Mouse (Mus musculus) heart, embryonic 13.5 days (tissue): ENCODE measurements around the gene Dynll2. TPM values are rescaled to one million over a fixed set of nuclear protein-coding genes. Genes with fewer than 3 reads are reported as not detected.

Experiments used
- ATAC-seq: fragments of 200-750 bp; cut with Nextera tagmentation; 2 replicates; pipeline ENCODE4 v1.8.0; 2017; ENCODE audit warnings: moderate TSS enrichment; ENCODE audit not compliant: insufficient number of reproducible peaks, low FRiP score, low TSS enrichment; ENCODE audit errors: extremely low read depth
- H3K27ac ChIP-seq: fragments of 300-500 bp; sonication (generic); replicated peaks from 2 replicates; pipeline ENCODE4 v1.5.1; 2015; ENCODE audit warnings: moderate library complexity, mild to moderate bottlenecking, inconsistent platforms
- H3K27me3 ChIP-seq: fragments of 300-500 bp; sonication (generic); replicated peaks from 2 replicates; pipeline ENCODE4 v1.6.1; 2015; ENCODE audit warnings: mild to moderate bottlenecking, inconsistent platforms
- H3K36me3 ChIP-seq: fragments of 300-500 bp; sonication (generic); 2 replicates; pipeline ENCODE4 v1.6.1; 2015; ENCODE audit warnings: mild to moderate bottlenecking, inconsistent platforms
- H3K4me1 ChIP-seq: fragments of 300-500 bp; sonication (generic); 2 replicates; pipeline ENCODE4 v1.6.1; 2015; ENCODE audit warnings: inconsistent platforms
- H3K4me2 ChIP-seq: fragments of 300-500 bp; sonication (generic); 2 replicates; pipeline ENCODE4 v1.6.1; 2015; ENCODE audit warnings: inconsistent platforms, mild to moderate bottlenecking, moderate library complexity
- H3K4me3 ChIP-seq: fragments of 300-500 bp; sonication (generic); 2 replicates; pipeline ENCODE4 v1.5.1; 2015; ENCODE audit warnings: moderate library complexity, mild to moderate bottlenecking, inconsistent platforms
- H3K9ac ChIP-seq: fragments of 300-500 bp; sonication (generic); 2 replicates; pipeline ENCODE4 v1.6.1; 2015; ENCODE audit warnings: inconsistent platforms, mild to moderate bottlenecking, moderate library complexity
- H3K9me3 ChIP-seq: fragments of 300-500 bp; sonication (generic); 2 replicates; pipeline ENCODE4 v1.6.1; 2016; ENCODE audit warnings: inconsistent platforms
- WGBS: fragments of 180-500 bp; shearing (Covaris S2); methylation state at CpG from one replicate; pipeline ENCODE4 v1.1.7; 2015; ENCODE audit warnings: mixed read lengths; 5-methylcytosine and 5-hydroxymethylcytosine counted together
- polyA plus RNA-seq: library from polyadenylated mRNA; unstranded; fragments of >200 nt; fragmentation: Nextera tagmentation; extraction: Ambion mirVana; gene quantifications from 2 replicates; pipeline ENCODE4 v1.2.1, GENCODE M21; 2015

Gene Dynll2
- 19.1 and 19.7 TPM in 2 replicates for polyA plus RNA-seq

DNA sequence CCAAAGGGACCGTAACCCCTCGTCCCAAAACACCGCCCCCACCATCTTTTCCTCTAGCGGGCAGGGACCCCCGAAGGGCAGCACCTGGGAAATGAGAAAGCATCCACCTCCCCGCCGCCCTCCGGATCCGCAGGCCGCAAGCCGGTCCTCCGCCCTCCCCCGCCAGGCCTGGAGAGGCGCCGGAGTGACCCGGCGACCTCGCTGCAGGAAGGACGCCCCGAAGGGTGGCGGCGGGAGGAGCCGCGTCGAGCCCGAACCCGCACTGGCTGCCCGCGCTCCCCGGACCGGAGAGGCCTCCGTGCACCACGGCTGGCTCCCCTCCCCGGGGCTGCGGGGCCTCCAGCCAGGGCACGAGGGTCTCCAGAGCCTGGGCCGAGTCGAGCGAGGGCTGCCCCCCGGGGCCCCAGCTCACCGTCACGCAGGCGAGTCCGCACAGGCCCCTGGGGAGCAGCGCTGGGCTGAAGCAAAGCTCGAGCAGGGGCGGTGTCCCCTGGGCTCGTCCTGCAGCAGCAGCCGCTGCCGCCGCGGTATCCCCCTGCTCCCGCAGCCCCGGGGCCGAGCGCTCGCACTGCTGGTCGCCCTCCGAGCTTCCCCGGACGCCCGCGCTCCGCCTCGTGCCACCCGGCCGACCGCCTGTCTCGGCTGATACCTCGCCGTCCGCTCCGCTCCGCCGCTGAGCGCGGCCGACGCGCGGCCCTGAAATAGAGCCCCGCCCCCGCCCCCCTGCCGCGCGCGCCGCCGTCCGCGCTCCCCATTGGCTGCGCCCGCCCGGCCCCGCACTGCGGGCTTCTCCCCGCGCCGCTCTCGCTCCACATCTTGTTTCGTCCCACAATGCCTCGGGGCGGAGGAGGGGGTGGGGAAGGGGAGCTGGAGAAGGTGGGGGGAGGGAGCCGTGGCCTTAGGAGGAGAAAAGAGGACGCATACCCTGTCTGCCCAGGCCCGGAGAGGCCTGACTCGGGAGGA, at the start of gene Dynll2:
Gene Dynll2 (minus strand): TSS at position 703 of the 963 bp plus-strand sequence.
- peak within 1 kb of the TSS; percentile 85 for H3K4me3 ChIP-seq
- H3K27ac ChIP-seq, result peak within 1 kb of the TSS; percentile 94
- under 1% methylated on average over 101 of the region's 107 CpGs for whole genome bisulfite sequencing
- ATAC-seq, result peak; percentile 84
- peaks cover 26% of the 10 kb centered on the region for H3K36me3 ChIP-seq
- no peaks in the 10 kb centered on the region for H3K9me3 ChIP-seq
- H3K9ac ChIP-seq, result peak within 1 kb of the TSS; percentile 96
- peak within 1 kb of the TSS; percentile 76 for H3K4me2 ChIP-seq
- no peaks in the 10 kb centered on the region for H3K27me3 ChIP-seq
- peaks cover 34% of the 10 kb centered on the region for H3K4me1 ChIP-seq

DNA sequence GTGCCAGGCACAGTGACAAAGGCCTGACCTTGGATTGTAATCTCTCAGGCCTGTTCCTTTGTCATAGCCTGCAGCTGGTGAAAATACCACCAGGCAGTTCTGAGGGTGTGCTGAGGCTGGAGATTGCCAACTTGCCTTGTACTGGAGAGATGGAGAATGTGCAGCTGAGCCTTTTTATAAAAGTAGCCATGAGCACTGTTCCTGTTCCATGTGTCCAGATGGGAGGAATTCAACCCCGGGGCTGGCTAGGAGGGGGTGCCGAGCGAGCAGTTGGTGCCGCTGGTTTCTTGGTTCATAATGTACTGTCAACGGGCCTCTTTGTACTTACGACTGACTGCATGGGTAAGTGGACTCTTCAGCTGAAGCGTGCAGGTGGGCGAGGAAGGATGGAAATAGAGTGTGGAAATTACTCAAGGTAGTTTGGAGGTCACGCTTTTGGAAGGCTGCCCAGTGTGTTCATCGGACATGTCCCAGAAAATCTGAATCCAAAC, 49.5 kb upstream of the Dynll2 start:
- no peak overlapping the region for H3K4me3 ChIP-seq
- 48% methylated on average over 10 of the region's 10 CpGs for WGBS
- ATAC-seq, result no peak
- peak overlapping the region; percentile 58 for H3K9ac ChIP-seq
- peak overlapping the region; percentile 84 for H3K27ac ChIP-seq
- H3K9me3 ChIP-seq, result no peaks in the 10 kb centered on the region
- H3K4me1 ChIP-seq, result peaks cover 12% of the 10 kb centered on the region; the same call in 1 of the 2 replicates
- H3K27me3 ChIP-seq, result no peaks in the 10 kb centered on the region
- H3K4me2 ChIP-seq, result peak overlapping the region; percentile 17
- H3K36me3 ChIP-seq, result peaks cover 6% of the 10 kb centered on the region; the same call in 1 of the 2 replicates

DNA sequence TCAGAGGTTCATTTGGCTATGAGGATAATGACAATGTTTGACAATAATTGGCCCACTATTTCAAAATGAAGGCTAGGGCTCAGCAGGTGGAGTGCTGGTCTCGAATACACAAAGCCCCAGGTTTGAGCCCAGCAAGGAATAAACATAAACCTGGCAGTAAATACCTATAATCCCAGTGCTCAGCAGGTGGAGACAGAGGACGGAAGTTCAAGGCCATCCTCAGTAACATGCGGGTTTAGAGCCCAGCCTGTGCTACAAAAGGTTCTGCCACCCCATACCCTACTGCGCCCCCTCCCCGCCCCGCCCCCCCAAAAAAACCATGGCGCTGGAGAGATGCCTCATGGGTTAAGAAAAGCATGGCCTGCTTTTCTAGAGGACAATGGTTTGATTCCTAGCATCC, 48.6 kb upstream of the Dynll2 start:
- Histone ChIP-seq H3K27me3 (no peaks in the 10 kb centered on the region), H3K4me2 (no peak overlapping the region), H3K4me3 (no peak overlapping the region), H3K9ac (no peak overlapping the region), H3K36me3 (peaks cover 6% of the 10 kb centered on the region; the same call in 1 of the 2 replicates), H3K4me1 (peaks cover 15% of the 10 kb centered on the region; the same call in 1 of the 2 replicates), H3K27ac (no peak overlapping the region), H3K9me3 (no peaks in the 10 kb centered on the region)
- 76% methylated on average over 7 of the region's 7 CpGs for WGBS
- no peak for ATAC-seq

DNA sequence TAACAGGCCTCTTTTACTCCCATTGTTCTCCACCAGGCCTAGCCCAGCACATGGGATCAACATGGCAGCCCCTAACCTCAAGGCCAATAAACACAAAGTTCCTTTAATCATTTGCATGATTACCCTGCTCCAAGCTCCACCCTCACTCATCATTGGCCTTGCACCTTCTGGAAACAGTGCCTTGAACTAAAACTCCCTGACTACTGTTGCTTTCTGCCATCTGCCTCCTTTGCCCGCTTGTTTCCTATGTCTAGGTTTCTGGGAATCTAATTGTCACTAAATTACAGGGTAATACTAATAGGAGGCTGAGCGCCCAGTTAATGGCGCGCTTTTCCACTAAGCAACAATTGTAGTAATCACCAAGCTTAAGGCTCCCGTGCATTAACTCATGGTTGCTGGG, 44.4 kb upstream of the Dynll2 start:
- WGBS, result 91% methylated on average over 5 of the region's 5 CpGs
- H3K4me2 ChIP-seq, result no peak overlapping the region
- H3K9me3 ChIP-seq, result no peaks in the 10 kb centered on the region
- peaks cover 22% of the 10 kb centered on the region for H3K4me1 ChIP-seq
- no peak for ATAC-seq
- H3K27ac ChIP-seq, result no peak overlapping the region
- H3K4me3 ChIP-seq, result no peak overlapping the region
- H3K36me3 ChIP-seq, result peaks cover 6% of the 10 kb centered on the region; the same call in 1 of the 2 replicates
- H3K27me3 ChIP-seq, result no peaks in the 10 kb centered on the region
- no peak overlapping the region for H3K9ac ChIP-seq

DNA sequence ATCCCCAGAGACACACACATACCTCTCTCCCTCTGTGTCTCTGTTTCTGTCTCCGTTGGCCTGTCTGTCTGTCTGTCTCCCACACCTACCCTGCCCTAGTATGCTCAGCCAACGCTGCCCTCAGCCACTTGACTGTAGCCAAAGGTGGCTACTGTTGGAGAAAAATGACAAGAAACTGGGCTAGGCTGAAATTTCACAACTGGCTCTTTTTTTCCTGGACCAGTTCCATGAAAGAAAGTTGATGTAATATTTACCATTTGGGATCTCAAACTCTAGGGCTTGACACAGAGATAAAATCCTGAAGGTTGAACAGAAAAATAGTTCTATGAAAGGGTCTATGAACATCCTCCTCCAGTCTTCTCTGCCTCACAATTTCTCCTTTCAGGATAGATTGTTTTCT, 43.5 kb upstream of the Dynll2 start:
- Histone ChIP-seq H3K4me1 (peaks cover 18% of the 10 kb centered on the region), H3K9ac (no peak overlapping the region), H3K4me2 (no peak overlapping the region), H3K27me3 (no peaks in the 10 kb centered on the region), H3K9me3 (no peaks in the 10 kb centered on the region), H3K36me3 (peaks cover 6% of the 10 kb centered on the region; the same call in 1 of the 2 replicates), H3K27ac (no peak overlapping the region), H3K4me3 (no peak overlapping the region)
- 61% methylated on average over 2 of the region's 2 CpGs for WGBS
- ATAC-seq, result no peak

DNA sequence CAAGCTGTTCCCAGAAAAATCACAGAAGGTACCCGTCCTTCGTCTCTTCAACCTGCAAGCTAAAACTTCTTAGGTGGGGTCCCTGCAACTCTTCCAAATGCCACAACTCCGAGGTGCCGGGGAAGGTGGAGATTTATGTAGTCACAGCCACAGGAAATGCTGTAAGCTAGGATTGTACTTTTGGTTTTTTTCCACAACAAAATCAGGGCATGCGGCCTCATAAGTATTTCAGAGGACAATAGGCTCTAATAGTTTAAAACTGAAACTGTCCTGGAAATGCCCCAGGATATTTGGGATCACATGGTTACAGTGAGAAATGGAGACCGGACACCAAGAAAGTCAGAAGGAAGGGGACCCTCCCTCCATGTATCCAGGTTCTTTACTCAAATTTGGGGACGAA, 42.9 kb upstream of the Dynll2 start:
- H3K9me3 ChIP-seq, result no peaks in the 10 kb centered on the region
- no peak overlapping the region for H3K4me2 ChIP-seq
- no peak overlapping the region for H3K9ac ChIP-seq
- no peak for ATAC-seq
- no peak overlapping the region for H3K4me3 ChIP-seq
- WGBS, result 82% methylated on average over 7 of the region's 7 CpGs
- peaks cover 18% of the 10 kb centered on the region for H3K4me1 ChIP-seq
- H3K27ac ChIP-seq, result no peak overlapping the region
- peaks cover 6% of the 10 kb centered on the region; the same call in 1 of the 2 replicates for H3K36me3 ChIP-seq
- no peaks in the 10 kb centered on the region for H3K27me3 ChIP-seq

DNA sequence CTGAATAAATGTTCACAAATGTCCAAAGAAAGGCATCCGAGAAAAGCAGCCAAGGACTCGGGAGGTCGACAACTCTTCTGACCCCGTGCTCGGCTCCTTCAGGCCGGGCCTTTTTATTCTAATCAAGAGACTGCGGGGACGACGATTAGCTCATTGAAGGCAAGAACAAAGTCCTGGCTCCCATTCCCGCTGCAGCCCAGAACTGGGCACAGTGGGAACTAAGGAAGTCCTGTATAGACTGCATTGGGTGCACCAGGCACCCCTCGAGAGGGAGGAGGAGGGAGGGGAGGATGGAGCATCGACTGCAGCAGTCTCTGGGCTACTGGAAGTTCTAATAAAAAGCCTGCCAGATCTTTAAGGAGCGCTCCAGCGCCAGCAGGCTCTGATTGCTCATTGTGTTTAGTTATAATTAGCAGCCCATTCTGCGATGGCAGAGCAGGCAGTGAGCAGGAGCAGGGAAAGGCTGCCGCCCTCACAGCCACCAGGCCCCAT, 40.9 kb upstream of the Dynll2 start:
- Histone ChIP-seq H3K4me2 (peak overlapping the region; percentile 41), H3K4me1 (peaks cover 18% of the 10 kb centered on the region), H3K9me3 (no peaks in the 10 kb centered on the region), H3K36me3 (no peaks in the 10 kb centered on the region), H3K27me3 (no peaks in the 10 kb centered on the region), H3K27ac (peak overlapping the region; percentile 36), H3K9ac (peak overlapping the region; percentile 61), H3K4me3 (no peak overlapping the region)
- no peak for ATAC-seq
- 15% methylated on average over 16 of the region's 16 CpGs for WGBS

DNA sequence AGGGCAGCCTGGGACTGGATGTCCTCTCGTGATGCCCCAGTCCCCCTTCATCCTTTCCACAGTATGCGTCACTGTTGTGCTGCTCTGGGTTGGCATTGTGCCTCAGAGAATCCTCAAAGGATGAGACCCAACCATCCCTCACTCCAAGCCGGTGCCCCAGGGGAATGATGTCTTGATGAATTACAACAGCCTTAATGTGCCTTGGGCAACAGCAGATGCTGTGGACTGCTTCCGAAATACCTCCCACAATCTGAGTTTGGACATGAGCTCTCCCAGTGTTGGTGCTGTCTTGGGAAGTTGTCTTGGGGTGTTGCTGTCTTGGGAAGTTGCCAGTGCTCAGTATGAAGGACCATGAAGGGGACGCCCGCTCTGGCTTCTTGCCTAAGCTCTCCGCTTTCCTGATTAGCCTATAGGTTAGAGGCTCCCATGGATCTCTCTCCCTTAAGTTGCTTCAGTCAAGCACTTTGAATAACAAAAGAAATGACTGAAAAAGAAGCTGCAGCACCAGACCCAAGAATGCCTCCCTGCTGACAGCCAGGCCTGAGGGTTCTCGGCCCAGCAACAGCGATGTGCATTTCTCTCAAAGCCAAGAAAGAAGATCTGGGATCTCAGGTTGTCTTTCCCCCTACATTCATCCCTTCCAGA, 40.2 kb upstream of the Dynll2 start:
- WGBS, result 71% methylated on average over 9 of the region's 9 CpGs
- no peaks in the 10 kb centered on the region for H3K36me3 ChIP-seq
- no peak for ATAC-seq
- H3K9me3 ChIP-seq, result no peaks in the 10 kb centered on the region
- peaks cover 18% of the 10 kb centered on the region for H3K4me1 ChIP-seq
- H3K27me3 ChIP-seq, result no peaks in the 10 kb centered on the region
- no peak overlapping the region for H3K4me2 ChIP-seq
- H3K9ac ChIP-seq, result no peak overlapping the region
- no peak overlapping the region for H3K27ac ChIP-seq
- H3K4me3 ChIP-seq, result no peak overlapping the region

DNA sequence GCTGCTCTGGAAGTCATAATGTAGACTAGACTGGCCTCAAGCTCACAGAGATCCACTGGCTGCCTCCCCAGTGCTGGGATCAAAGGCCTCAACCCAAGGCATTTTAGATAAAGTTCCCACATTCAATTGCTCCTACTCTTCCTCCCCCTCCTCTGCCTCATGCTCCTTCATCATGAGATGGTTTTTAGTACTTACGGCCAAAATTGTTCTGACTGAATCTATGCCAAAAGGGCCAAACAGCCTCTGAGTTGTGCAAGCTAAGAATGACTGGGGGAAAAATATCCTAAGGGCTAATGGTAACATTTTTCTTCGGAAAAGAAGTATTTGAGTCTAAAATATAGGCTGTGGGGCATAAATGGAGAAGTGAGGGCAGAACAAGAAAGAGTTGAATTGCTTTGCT, 36.6 kb upstream of the Dynll2 start:
- Histone ChIP-seq H3K9ac (no peak overlapping the region), H3K36me3 (no peaks in the 10 kb centered on the region), H3K27me3 (no peaks in the 10 kb centered on the region), H3K4me2 (no peak overlapping the region), H3K9me3 (no peaks in the 10 kb centered on the region), H3K27ac (no peak overlapping the region), H3K4me1 (peaks cover 24% of the 10 kb centered on the region), H3K4me3 (no peak overlapping the region)
- ATAC-seq, result no peak
- 76% methylated on average over 2 of the region's 2 CpGs for WGBS

DNA sequence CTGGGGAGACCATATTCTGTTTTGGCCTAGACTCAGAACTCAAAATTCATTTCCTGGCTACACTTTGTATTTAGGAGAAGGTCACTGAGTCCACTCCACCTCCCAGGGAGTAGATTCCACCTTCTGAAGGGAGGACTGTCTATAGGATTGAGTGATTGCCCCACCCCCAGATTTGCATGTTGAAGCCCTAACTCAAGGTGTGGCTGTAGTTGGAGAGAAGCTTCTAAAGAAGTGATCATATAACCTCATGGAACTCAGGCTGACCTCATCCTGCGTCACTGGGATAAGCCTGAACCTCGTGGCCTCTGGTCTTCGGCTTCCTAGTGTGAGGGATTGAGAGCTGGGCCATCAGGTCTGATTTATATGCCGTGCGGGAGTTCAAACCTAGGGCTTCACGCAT, 28.5 kb upstream of the Dynll2 start:
- Histone ChIP-seq H3K4me2 (no peak overlapping the region), H3K9me3 (no peaks in the 10 kb centered on the region), H3K4me1 (peaks cover 29% of the 10 kb centered on the region), H3K27me3 (peaks cover 8% of the 10 kb centered on the region; the same call in 1 of the 2 replicates), H3K36me3 (no peaks in the 10 kb centered on the region), H3K9ac (no peak overlapping the region), H3K4me3 (no peak overlapping the region), H3K27ac (no peak overlapping the region)
- ATAC-seq, result no peak
- WGBS, result 79% methylated on average over 6 of the region's 6 CpGs

DNA sequence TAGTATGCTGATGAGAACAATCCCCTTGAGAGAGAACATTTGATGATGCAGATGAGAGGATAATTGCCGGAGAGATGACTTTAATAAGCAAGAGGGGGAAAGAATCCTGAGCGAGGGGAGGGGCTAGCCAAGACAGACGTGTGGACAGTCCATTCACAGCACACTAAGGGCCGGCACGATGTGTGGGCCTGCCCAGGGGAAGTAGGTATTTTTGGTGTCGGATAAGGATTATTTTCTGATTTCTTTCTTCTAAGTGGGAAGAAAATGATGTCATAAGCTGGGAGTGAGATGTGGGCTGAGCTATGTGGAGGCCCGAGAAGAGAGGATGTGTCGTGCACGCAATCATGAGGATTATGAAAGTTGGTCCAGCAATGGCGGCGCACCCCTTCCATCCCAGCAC, 27.8 kb upstream of the Dynll2 start:
- 76% methylated on average over 11 of the region's 11 CpGs for WGBS
- no peak overlapping the region for H3K27ac ChIP-seq
- H3K36me3 ChIP-seq, result no peaks in the 10 kb centered on the region
- peaks cover 30% of the 10 kb centered on the region for H3K4me1 ChIP-seq
- H3K4me2 ChIP-seq, result no peak overlapping the region
- no peaks in the 10 kb centered on the region for H3K9me3 ChIP-seq
- no peak for ATAC-seq
- H3K4me3 ChIP-seq, result no peak overlapping the region
- H3K27me3 ChIP-seq, result peaks cover 9% of the 10 kb centered on the region; the same call in 1 of the 2 replicates
- H3K9ac ChIP-seq, result no peak overlapping the region
